Mouse (Mus musculus) stomach, postnatal 0 days (tissue): ENCODE measurements around the gene Mesp1.
A peak's percentile ranks its signal among the peaks of the same experiment; 100 is the strongest.

Experiments used
- CTCF ChIP-seq: IDR thresholded peaks from 2 replicates; pipeline ENCODE4 v1.5.1; 2016; ENCODE audit warnings: antibody characterized with exemption, low read depth, mild to moderate bottlenecking, moderate library complexity
- EP300 ChIP-seq: optimal IDR thresholded peaks from 2 replicates; pipeline ENCODE3; 2016; ENCODE audit warnings: antibody characterized with exemption

DNA sequence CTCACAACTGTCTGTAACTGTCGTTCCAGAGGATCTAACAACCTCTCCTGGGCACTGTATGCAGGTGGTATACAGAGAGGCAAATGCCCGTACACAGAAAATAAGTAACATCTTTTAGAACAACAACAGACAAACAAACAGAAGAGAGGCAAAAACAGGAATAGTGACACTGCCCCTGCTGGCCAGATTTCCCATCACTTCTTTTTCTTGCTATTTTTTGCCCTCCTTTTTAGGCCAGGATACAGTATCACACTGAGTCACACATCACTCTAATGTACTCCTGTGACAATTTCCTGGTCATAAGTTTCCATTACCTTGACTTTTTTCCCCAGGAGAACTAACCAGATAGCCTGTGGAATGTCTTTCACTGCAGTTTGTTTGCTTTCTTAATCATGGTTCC, 37.3 kb downstream of the Mesp1 start:
- peak; percentile 49 for TF ChIP-seq CTCF
- TF ChIP-seq EP300 = no peak
